Mouse (Mus musculus): ENCODE measurements at regions not wholly inside any gene's neighbourhood (a gene's known extent, or its start where the extent isn't known, plus 50 kb on each side); places are given as distances from the start of the nearest gene placed in this dataset.

DNA sequence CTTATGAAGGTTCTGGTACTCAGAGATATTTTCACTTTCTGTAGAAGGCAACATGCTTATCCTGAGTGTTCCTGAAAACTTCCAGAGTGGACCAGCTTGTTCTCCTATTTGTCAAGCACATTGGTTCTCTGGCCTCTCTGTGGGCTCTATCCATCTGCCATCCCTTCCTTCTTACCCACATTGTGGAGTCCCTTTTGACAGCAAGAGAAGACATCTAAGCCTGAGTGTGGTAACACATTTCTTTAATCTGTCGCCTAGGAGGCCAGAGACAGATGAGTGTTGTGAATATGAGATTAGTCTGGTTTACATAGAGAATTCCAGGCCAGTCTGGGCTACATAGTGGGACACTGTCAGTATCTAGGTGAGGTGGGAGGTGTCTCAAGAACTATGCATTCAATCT is 476.1 kb upstream of the Ddx18 start:
- TF ChIP-seq CTCF (IDR thresholded peaks at IDR 0.05; ENCODE audit: borderline replicate concordance, insufficient read depth, low read depth, low read length) (no peak), POLR2A (IDR thresholded peaks at IDR 0.05; ENCODE audit: borderline replicate concordance, insufficient read depth, low read length) (no peak)
